Mouse (Mus musculus): Measurements from ENCODE around the gene Thsd7b. TPM values are rescaled to one million over a fixed set of nuclear protein-coding genes. Genes with fewer than 3 reads are reported as not detected.
"Not testable (repeated sequence)": the region's sequence is repeated elsewhere in the genome, so short reads cannot be mapped to it uniquely, and the experiment has no call there.

The Thsd7b gene
- polyA plus RNA-seq, 1 experiment, result 0.16 TPM

DNA sequence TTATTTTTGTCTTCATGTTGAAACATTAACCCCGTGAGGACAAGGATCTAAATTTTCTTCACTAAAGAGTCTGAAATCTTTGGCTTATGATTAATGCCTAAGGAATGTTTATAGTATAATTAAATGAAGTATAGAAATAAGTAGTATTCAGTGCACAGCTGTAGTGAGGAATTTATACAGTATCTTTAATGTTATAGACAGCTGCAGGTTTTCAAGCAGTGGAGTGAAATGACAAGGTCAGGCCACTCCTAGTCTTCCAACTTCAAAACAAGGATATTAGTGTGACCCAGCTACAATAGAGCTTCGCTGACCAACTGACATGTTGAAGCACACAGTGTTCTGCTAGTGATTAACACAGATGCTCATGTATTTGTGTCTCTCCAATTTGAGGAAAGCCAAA is 949.8 kb downstream of the Thsd7b start:
- H3K27me3 ChIP-seq (ENCODE audit: control insufficient read depth, insufficient read depth, insufficient read length), result no peaks in the 10 kb centered on the region
- H3ac ChIP-seq (ENCODE audit: control insufficient read depth, insufficient read length), result no peak overlapping the region

GRCm38 (mm10) chr1:130245563-130245962 is 972.5 kb downstream of the Thsd7b start:
- Histone ChIP-seq H3K4me2 (ENCODE audit: low read depth) (no peak overlapping the region), H3K27me3 (ENCODE audit: control insufficient read depth, insufficient read depth, insufficient read length) (no peaks in the 10 kb centered on the region), H3K4me3 (no peak overlapping the region), H3ac (ENCODE audit: control insufficient read depth, insufficient read length) (no peak overlapping the region), H3K36me3 (ENCODE audit: control insufficient read depth, insufficient read depth) (no peaks in the 10 kb centered on the region), H3K79me2 (ENCODE audit: control insufficient read depth, insufficient read depth) (no peaks in the 10 kb centered on the region)
- TF ChIP-seq SRF (IDR thresholded peaks at IDR 0.05; ENCODE audit: control insufficient read depth, insufficient read length, low read depth), result no peak
- no peak for TF ChIP-seq E2F4 (IDR thresholded peaks at IDR 0.05; ENCODE audit: insufficient read depth)
- TF ChIP-seq TCF3 (IDR thresholded peaks at IDR 0.05; ENCODE audit: insufficient read length, low read depth), result no peak
- TF ChIP-seq MYOD1 (IDR thresholded peaks at IDR 0.05; ENCODE audit: control insufficient read depth in 1 of 3, insufficient read length in 2 of 3, low read depth in 2 of 3), result no peak
- no peak for TF ChIP-seq POLR2AphosphoS2 (IDR thresholded peaks at IDR 0.05; ENCODE audit: insufficient read length, low read depth)

More for the DNA sequence above, 949.8 kb downstream of the Thsd7b start:
- no peak overlapping the region for H3K4me2 ChIP-seq (ENCODE audit: low read depth)
- no peak overlapping the region for H3K4me3 ChIP-seq
- no peaks in the 10 kb centered on the region for H3K79me2 ChIP-seq (ENCODE audit: control insufficient read depth, insufficient read depth)
- no peaks in the 10 kb centered on the region for H3K36me3 ChIP-seq (ENCODE audit: control insufficient read depth, insufficient read depth)
- TF ChIP-seq REST (IDR thresholded peaks at IDR 0.05; ENCODE audit: insufficient read depth, insufficient read length) (no peak), TCF3 (IDR thresholded peaks at IDR 0.05; ENCODE audit: insufficient read length, low read depth) (no peak), SRF (IDR thresholded peaks at IDR 0.05; ENCODE audit: control insufficient read depth, insufficient read length, low read depth) (no peak), POLR2A (IDR thresholded peaks at IDR 0.05; ENCODE audit: insufficient read length, low read depth) (no peak), TCF12 (IDR thresholded peaks at IDR 0.05; ENCODE audit: insufficient read depth, poor library complexity, severe bottlenecking) (no peak), POLR2AphosphoS2 (IDR thresholded peaks at IDR 0.05; ENCODE audit: insufficient read length, low read depth) (no peak), MYOG (IDR thresholded peaks at IDR 0.05; ENCODE audit: control insufficient read depth in 1 of 3, insufficient read depth in 1 of 3, insufficient read length in 2 of 3, low read depth in 2 of 3) (no peak), E2F4 (IDR thresholded peaks at IDR 0.05; ENCODE audit: insufficient read depth) (no peak), MYOD1 (IDR thresholded peaks at IDR 0.05; ENCODE audit: control insufficient read depth in 1 of 3, insufficient read length in 2 of 3, low read depth in 2 of 3) (no peak), CEBPB (IDR thresholded peaks at IDR 0.05; ENCODE audit: insufficient read depth, poor library complexity, severe bottlenecking) (no peak), USF1 (IDR thresholded peaks at IDR 0.05; ENCODE audit: low read depth) (no peak), MAX (IDR thresholded peaks at IDR 0.05; ENCODE audit: low read depth) (no peak)

GRCm38 (mm10) chr1:130246264-130246663 is 973.2 kb downstream of the Thsd7b start:
- H3K27me3 ChIP-seq (ENCODE audit: control insufficient read depth, insufficient read depth, insufficient read length); H3K36me3 ChIP-seq (ENCODE audit: control insufficient read depth, insufficient read depth); H3ac ChIP-seq (ENCODE audit: control insufficient read depth, insufficient read length); H3K4me3 ChIP-seq; H3K79me2 ChIP-seq (ENCODE audit: control insufficient read depth, insufficient read depth); H3K4me2 ChIP-seq (ENCODE audit: low read depth): not testable (repeated sequence)

DNA sequence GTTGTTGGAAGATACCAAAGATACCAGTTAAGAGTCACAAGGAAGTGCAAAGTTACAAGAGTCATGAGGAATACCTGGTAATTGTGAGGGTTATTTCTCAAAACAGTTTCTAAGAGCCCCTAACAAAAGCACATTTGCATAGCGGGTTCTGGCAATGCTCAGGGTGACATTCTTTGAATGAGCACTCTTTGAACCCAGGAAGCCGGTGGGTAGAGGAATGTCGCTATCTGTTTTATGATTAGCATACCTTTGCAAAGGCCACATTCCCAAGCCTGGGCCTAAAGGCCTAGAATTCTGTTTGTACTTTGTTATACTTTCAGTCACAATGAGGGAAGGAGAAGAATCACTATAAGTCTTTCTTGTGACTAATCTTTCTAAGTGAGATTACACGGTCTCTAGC is 973.8 kb downstream of the Thsd7b start:
- H3K4me2 ChIP-seq (ENCODE audit: low read depth); H3K79me2 ChIP-seq (ENCODE audit: control insufficient read depth, insufficient read depth); H3K36me3 ChIP-seq (ENCODE audit: control insufficient read depth, insufficient read depth); H3K27me3 ChIP-seq (ENCODE audit: control insufficient read depth, insufficient read depth, insufficient read length); H3K4me3 ChIP-seq; H3ac ChIP-seq (ENCODE audit: control insufficient read depth, insufficient read length): not testable (repeated sequence)

GRCm38 (mm10) chr1:130262046-130262445 is 988.9 kb downstream of the Thsd7b start:
- Histone ChIP-seq H3K79me2 (ENCODE audit: control insufficient read depth, insufficient read depth) (no peaks in the 10 kb centered on the region), H3K4me3 (no peak overlapping the region), H3ac (ENCODE audit: control insufficient read depth, insufficient read length) (no peak overlapping the region), H3K27me3 (ENCODE audit: control insufficient read depth, insufficient read depth, insufficient read length) (no peaks in the 10 kb centered on the region), H3K4me2 (ENCODE audit: low read depth) (no peak overlapping the region), H3K36me3 (ENCODE audit: control insufficient read depth, insufficient read depth) (no peaks in the 10 kb centered on the region)
- no peak for TF ChIP-seq MYOG (IDR thresholded peaks at IDR 0.05; ENCODE audit: control insufficient read depth in 1 of 3, insufficient read depth in 1 of 3, insufficient read length in 2 of 3, low read depth in 2 of 3)
- no peak for TF ChIP-seq POLR2A (IDR thresholded peaks at IDR 0.05; ENCODE audit: insufficient read length, low read depth)
- TF ChIP-seq REST (IDR thresholded peaks at IDR 0.05; ENCODE audit: insufficient read depth, insufficient read length), result no peak
- TF ChIP-seq TCF12 (IDR thresholded peaks at IDR 0.05; ENCODE audit: insufficient read depth, poor library complexity, severe bottlenecking), result no peak
- TF ChIP-seq USF1 (IDR thresholded peaks at IDR 0.05; ENCODE audit: low read depth), result no peak
- TF ChIP-seq E2F4 (IDR thresholded peaks at IDR 0.05; ENCODE audit: insufficient read depth), result no peak
- no peak for TF ChIP-seq POLR2AphosphoS2 (IDR thresholded peaks at IDR 0.05; ENCODE audit: insufficient read length, low read depth)
